Mouse (Mus musculus) hindbrain, embryonic 12.5 days (tissue): Measurements from ENCODE around the gene Dars. TPM values are rescaled to one million over a fixed set of nuclear protein-coding genes. Genes with fewer than 3 reads are reported as not detected.

Experiments used
- ATAC-seq: fragments of 200-750 bp; cut with Nextera tagmentation; 2 replicates; pipeline ENCODE4 v1.8.0; 2017; ENCODE audit warnings: moderate TSS enrichment; ENCODE audit not compliant: low FRiP score
- H3K27ac ChIP-seq: fragments of 300-500 bp; sonication (generic); 2 replicates; pipeline ENCODE4 v1.5.1; 2016; ENCODE audit warnings: mild to moderate bottlenecking
- H3K27me3 ChIP-seq: fragments of 300-500 bp; sonication (generic); 2 replicates; pipeline ENCODE4 v1.6.1; 2016; ENCODE audit warnings: mild to moderate bottlenecking
- H3K36me3 ChIP-seq: fragments of 300-500 bp; sonication (generic); 2 replicates; pipeline ENCODE4 v1.6.1; 2016; ENCODE audit warnings: mild to moderate bottlenecking
- H3K4me1 ChIP-seq: fragments of 300-500 bp; sonication (generic); 2 replicates; pipeline ENCODE4 v1.6.1; 2016
- H3K4me2 ChIP-seq: fragments of 300-500 bp; sonication (generic); replicated peaks from 2 replicates; pipeline ENCODE4 v1.6.1; 2016; ENCODE audit warnings: mild to moderate bottlenecking
- H3K4me3 ChIP-seq: fragments of 300-500 bp; sonication (generic); 2 replicates; pipeline ENCODE4 v1.5.1; 2016; ENCODE audit warnings: mild to moderate bottlenecking
- H3K9ac ChIP-seq: fragments of 300-500 bp; sonication (generic); 2 replicates; pipeline ENCODE4 v1.6.1; 2016; ENCODE audit warnings: mild to moderate bottlenecking, moderate library complexity
- H3K9me3 ChIP-seq: fragments of 300-500 bp; sonication (generic); replicated peaks from 2 replicates; pipeline ENCODE4 v1.6.1; 2016; ENCODE audit warnings: mild to moderate bottlenecking
- WGBS: fragments of 180-500 bp; shearing (Covaris S2); methylation state at CpG from one replicate; pipeline ENCODE4 v1.1.7; 2016; 5-methylcytosine and 5-hydroxymethylcytosine counted together
- polyA plus RNA-seq: library from polyadenylated mRNA; unstranded; fragments of >200 nt; fragmentation: Nextera tagmentation; extraction: Ambion mirVana; gene quantifications from 2 replicates; pipeline ENCODE4 v1.2.1, GENCODE M21; 2016

The Dars gene
- polyA plus RNA-seq, 1 experiment from 2014 or later = 184 TPM

- Histone ChIP-seq H3K27ac (no peak overlapping the region), H3K4me3 (no peak overlapping the region), H3K9ac (no peak overlapping the region), H3K27me3 (no peaks in the 10 kb centered on the region), H3K36me3 (peaks cover 25% of the 10 kb centered on the region), H3K9me3 (no peaks in the 10 kb centered on the region), H3K4me1 (peaks cover 17% of the 10 kb centered on the region), H3K4me2 (no peak overlapping the region)
- 69% methylated on average over 2 of the region's 2 CpGs for WGBS
- no peak for ATAC-seq
These were observed 56.6 kb downstream of the Dars start for GRCm38 (mm10) chr1:128360601-128361000.

DNA sequence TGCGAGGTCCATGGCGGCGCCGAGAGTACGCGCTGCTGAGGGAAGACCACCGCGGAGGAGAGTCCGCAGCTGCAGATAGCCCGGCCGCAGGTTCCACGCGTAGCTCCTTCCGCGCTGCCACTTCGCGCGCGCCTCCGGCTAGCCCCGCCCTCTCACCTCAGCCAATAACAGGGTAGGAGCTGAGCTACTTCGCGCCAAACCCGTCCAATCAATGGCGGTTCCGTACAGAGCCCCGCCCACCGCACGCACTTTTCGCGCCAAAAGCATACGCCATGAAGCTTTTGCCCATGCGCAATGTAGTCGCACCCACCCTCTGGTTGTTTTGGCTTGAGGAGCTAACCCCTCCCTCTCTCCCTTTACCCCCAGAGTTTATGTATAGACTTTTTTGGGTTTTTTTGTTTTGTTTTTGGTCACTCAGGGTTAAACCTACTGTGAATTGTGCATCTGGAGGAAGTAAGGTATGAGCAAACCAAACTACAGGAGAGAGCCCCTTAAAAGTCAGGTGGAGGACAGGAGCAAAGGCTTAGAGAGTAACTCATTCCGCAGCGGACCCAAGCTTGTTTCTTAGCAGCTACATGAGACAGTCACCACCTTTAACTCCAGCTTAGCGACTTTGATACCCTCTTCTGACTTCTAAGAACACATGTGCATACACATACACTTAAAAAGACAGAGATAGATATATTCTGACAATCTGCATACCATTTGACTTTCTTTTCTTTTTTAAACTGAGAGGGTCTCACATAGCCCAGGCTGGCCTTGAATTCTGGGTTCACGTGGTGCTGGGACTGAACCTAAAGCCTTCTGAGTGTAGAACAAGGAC is 57.4 kb downstream of the Dars start, which contains the start of gene Mcm6:
TSS of gene Mcm6 (minus strand) at position 111 of the 823 bp plus-strand sequence.
- Histone ChIP-seq H3K4me3 (peak within 1 kb of the TSS; percentile 76), H3K4me1 (peaks cover 17% of the 10 kb centered on the region), H3K36me3 (peaks cover 21% of the 10 kb centered on the region), H3K27ac (peak within 1 kb of the TSS; percentile 82), H3K9me3 (no peaks in the 10 kb centered on the region), H3K4me2 (peak within 1 kb of the TSS; percentile 67), H3K27me3 (no peaks in the 10 kb centered on the region), H3K9ac (peak within 1 kb of the TSS; percentile 67)
- WGBS = 3% methylated on average over 38 of the region's 38 CpGs
- peak; percentile 99 for ATAC-seq

DNA sequence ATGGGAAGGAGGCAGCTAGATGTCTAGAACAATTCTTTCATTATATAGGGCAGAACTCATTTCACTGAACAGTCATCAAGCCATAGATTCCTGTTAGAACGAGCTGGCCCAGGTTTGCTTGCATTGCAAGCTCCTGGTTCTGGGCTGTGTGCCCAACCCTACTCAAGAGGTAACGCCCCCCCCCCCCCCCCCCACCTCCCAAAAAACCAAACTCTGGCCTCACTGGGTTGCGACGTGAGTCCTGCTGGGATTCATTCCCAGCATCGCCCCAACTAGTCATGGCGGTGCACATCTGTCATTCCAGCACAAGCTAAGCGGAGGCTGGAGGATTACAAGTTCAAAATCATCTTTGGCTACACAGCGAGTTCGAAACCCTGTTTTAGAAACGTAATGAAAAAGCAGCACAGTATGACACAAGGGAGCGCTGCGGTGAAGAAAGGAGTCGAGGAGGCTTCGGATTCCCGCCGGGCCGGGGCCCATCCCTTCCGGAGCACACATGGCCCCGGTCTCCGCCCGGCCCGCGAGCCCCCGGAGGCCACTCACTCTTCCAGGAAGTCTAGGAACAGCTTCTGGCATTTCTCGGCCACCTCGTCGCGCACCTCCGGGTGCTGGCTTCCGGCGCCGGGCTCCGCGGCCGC is 58.1 kb downstream of the Dars start:
- no peaks in the 10 kb centered on the region for H3K9me3 ChIP-seq
- peak overlapping the region; percentile 67 for H3K9ac ChIP-seq
- peaks cover 22% of the 10 kb centered on the region for H3K36me3 ChIP-seq
- peak overlapping the region; percentile 82 for H3K27ac ChIP-seq
- peak; percentile 85 for ATAC-seq
- H3K4me3 ChIP-seq = peak overlapping the region; percentile 76
- WGBS = under 1% methylated on average over 35 of the region's 35 CpGs
- H3K27me3 ChIP-seq = no peaks in the 10 kb centered on the region
- peaks cover 17% of the 10 kb centered on the region for H3K4me1 ChIP-seq
- peak overlapping the region; percentile 67 for H3K4me2 ChIP-seq

GRCm38 (mm10) chr1:128358276-128358675 is 58.9 kb downstream of the Dars start:
- no peak overlapping the region for H3K27ac ChIP-seq

DNA sequence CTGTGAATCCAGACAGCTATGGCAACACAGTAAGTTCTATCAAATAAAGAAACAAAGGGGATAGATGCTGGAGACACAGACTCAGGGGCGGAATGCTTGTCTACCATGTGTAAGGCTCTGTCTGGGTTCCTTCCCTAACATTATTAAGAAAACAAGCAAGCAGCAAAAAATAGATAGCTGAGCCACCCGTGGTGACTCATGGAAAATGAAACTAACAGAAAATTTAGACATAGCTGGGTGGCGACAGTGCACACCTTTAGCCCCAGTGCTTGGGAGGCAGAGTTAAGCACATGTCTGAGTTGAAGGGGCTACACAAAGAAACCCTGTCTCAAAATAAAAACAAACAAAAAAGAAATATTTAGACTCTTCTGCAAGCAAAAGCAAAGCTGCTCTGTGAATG is 59.7 kb downstream of the Dars start:
- H3K4me3 ChIP-seq = peak overlapping the region; percentile 76
- no peak for ATAC-seq
- H3K9ac ChIP-seq = 0 out of 2 replicates have a peak overlapping the region, but pooled peaks have one; percentile 13
- H3K27ac ChIP-seq = no peak overlapping the region
- WGBS = 72% methylated on average over 3 of the region's 3 CpGs
- peaks cover 20% of the 10 kb centered on the region for H3K36me3 ChIP-seq
- H3K4me1 ChIP-seq = peaks cover 17% of the 10 kb centered on the region
- H3K9me3 ChIP-seq = no peaks in the 10 kb centered on the region
- no peaks in the 10 kb centered on the region for H3K27me3 ChIP-seq
- H3K4me2 ChIP-seq = peak overlapping the region; percentile 67

More at GRCm38 (mm10) chr1:128358276-128358675, 58.9 kb downstream of the Dars start:
- Histone ChIP-seq H3K4me2 (peak overlapping the region; percentile 67), H3K9me3 (no peaks in the 10 kb centered on the region), H3K36me3 (peaks cover 23% of the 10 kb centered on the region), H3K4me1 (peaks cover 17% of the 10 kb centered on the region), H3K9ac (peak overlapping the region; percentile 67), H3K4me3 (peak overlapping the region; percentile 76), H3K27me3 (no peaks in the 10 kb centered on the region)
- 68% methylated on average over 6 of the region's 6 CpGs for WGBS
- no peak for ATAC-seq

DNA sequence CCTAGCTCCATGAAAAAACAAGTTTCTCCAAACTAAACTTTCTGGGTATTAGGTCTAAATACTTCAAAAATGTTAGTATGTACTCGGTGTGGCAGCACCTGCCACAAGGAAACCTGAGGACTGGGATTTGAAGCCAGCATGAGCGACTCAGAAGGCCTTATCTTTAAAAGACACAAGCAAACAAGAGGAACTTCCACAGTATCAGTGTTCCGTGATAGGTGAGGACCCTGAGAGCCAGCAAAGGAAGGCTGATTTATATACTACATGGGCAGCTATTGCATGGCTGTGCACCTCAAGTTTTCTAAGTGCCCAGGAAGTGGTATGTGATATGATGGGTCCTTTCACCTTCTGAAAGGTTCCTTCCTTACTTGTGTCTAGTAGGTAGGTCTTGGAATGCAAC is 64.1 kb downstream of the Dars start:
- H3K27ac ChIP-seq = no peak overlapping the region
- H3K9me3 ChIP-seq = no peaks in the 10 kb centered on the region
- H3K4me2 ChIP-seq = no peak overlapping the region
- H3K4me3 ChIP-seq = no peak overlapping the region
- no peak for ATAC-seq
- no peaks in the 10 kb centered on the region for H3K27me3 ChIP-seq
- no peak overlapping the region for H3K9ac ChIP-seq
- peaks cover 8% of the 10 kb centered on the region for H3K4me1 ChIP-seq
- WGBS = 93% methylated on average over 3 of the region's 3 CpGs
- peaks cover 33% of the 10 kb centered on the region for H3K36me3 ChIP-seq

GRCm38 (mm10) chr1:128344232-128344631 is 72.9 kb downstream of the Dars start:
- ATAC-seq = peak; percentile 67; the same call in 1 of the 2 replicates
- Histone ChIP-seq H3K36me3 (peaks cover 80% of the 10 kb centered on the region), H3K27me3 (no peaks in the 10 kb centered on the region), H3K4me3 (no peak overlapping the region), H3K27ac (no peak overlapping the region), H3K9ac (no peak overlapping the region), H3K9me3 (no peaks in the 10 kb centered on the region), H3K4me2 (no peak overlapping the region), H3K4me1 (no peaks in the 10 kb centered on the region)
- WGBS = 42% methylated on average over 10 of the region's 10 CpGs

GRCm38 (mm10) chr1:128337708-128338320 is 79.4 kb downstream of the Dars start:
- Histone ChIP-seq H3K9me3 (no peaks in the 10 kb centered on the region), H3K4me2 (no peak overlapping the region), H3K36me3 (peaks cover 75% of the 10 kb centered on the region), H3K4me3 (no peak overlapping the region), H3K27ac (no peak overlapping the region), H3K9ac (no peak overlapping the region), H3K27me3 (no peaks in the 10 kb centered on the region), H3K4me1 (no peaks in the 10 kb centered on the region)
- 91% methylated on average over 13 of the region's 13 CpGs for WGBS
- no peak for ATAC-seq

DNA sequence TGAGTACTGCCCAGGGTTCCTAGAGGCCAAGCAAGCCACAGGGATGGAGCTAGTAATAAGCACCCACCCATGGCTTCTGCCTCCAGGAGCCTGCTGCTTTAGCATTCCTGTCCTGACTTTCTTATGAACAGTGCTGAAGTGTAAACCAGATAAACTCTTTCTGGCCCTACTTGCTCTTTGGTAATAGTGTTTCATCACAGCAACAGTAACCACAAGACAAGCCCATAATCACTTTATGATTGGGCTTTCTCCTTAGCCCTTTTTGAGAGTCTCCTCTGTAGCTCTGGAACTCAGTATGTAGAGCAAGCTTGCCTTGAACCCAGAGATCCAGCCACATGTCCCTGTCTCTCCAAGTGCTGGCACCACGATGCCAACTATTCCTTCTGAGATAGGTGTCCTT is 86.9 kb downstream of the Dars start:
- ATAC-seq = no peak
- Histone ChIP-seq H3K4me3 (no peak overlapping the region), H3K9me3 (no peaks in the 10 kb centered on the region), H3K4me2 (no peak overlapping the region), H3K4me1 (no peaks in the 10 kb centered on the region), H3K27me3 (no peaks in the 10 kb centered on the region), H3K36me3 (peaks cover 66% of the 10 kb centered on the region), H3K9ac (no peak overlapping the region), H3K27ac (no peak overlapping the region)
- 88% methylated on average over 1 of the region's 1 CpGs for WGBS

- whole genome bisulfite sequencing = 80% methylated on average over 3 of the region's 3 CpGs
- no peak within 1 kb of the TSS for H3K4me2 ChIP-seq
- H3K36me3 ChIP-seq = peaks cover 51% of the 10 kb centered on the region
These were observed 89.0 kb downstream of the Dars start, which contains the start of gene Lct for GRCm38 (mm10) chr1:128328218-128328617. Gene Lct, minus strand, starts transcription at chr1:128328318.

DNA sequence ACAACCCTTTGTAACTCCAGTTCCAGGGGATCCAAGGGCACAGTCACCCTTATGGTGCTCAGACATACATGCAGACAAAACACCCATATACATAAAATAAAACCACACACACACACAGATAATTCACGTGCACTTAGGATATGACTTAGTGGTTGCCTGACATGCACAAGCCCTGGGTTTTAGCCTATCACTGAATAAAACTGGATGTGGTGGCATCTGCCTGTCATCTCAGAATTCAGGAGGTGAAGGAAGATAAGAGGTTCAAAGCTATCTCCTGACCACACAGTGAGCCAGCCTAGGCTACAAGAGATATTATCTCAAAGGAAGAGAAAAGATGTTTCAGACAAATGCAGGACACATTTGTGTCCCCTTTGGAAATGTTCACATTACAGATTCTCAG is 90.0 kb downstream of the Dars start:
- no peaks in the 10 kb centered on the region for H3K9me3 ChIP-seq
- no peak for ATAC-seq
- H3K27me3 ChIP-seq = no peaks in the 10 kb centered on the region
- no peak overlapping the region for H3K4me3 ChIP-seq
- peaks cover 42% of the 10 kb centered on the region for H3K36me3 ChIP-seq
- no peak overlapping the region for H3K27ac ChIP-seq
- no peak overlapping the region for H3K4me2 ChIP-seq
- no peaks in the 10 kb centered on the region for H3K4me1 ChIP-seq
- no peak overlapping the region for H3K9ac ChIP-seq
- WGBS = 100% methylated on average over 1 of the region's 1 CpGs

More at GRCm38 (mm10) chr1:128328218-128328617, 89.0 kb downstream of the Dars start, which contains the start of gene Lct:
- no peak within 1 kb of the TSS for H3K27ac ChIP-seq
- no peak for ATAC-seq
- no peak within 1 kb of the TSS for H3K4me3 ChIP-seq
- H3K27me3 ChIP-seq = no peaks in the 10 kb centered on the region
- H3K9ac ChIP-seq = no peak within 1 kb of the TSS
- no peaks in the 10 kb centered on the region for H3K9me3 ChIP-seq
- no peaks in the 10 kb centered on the region for H3K4me1 ChIP-seq

GRCm38 (mm10) chr1:128324776-128325175 is 92.4 kb downstream of the Dars start:
- Histone ChIP-seq H3K9me3 (no peaks in the 10 kb centered on the region), H3K27ac (no peak overlapping the region), H3K4me1 (no peaks in the 10 kb centered on the region), H3K27me3 (no peaks in the 10 kb centered on the region), H3K4me2 (no peak overlapping the region), H3K9ac (no peak overlapping the region), H3K36me3 (peaks cover 22% of the 10 kb centered on the region; the same call in 1 of the 2 replicates), H3K4me3 (no peak overlapping the region)
- WGBS = 82% methylated on average over 2 of the region's 2 CpGs
- ATAC-seq = no peak
